Mouse (Mus musculus): ENCODE data around the gene Fam208a.

The Fam208a gene

DNA sequence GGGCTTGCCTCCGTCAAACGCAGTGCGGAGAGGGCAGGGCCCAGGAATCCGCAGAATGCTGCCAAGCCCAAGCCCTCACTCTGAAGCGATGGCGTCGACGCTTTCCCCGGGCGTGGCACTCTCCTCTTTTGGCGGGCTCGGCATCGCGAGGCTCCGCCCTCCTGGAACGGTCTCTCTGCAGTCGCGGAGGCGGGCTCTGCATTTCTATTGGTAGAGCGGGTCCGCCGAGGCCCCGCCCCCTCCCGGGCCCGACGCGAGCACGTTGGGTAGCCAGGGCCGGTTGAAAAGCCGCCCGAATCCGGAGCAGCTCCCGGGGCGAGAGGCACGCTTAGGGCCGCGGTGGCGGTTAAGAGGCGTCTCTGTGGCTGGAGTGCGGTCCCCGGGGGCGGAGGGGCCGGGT is at the start of gene Fam208a:
Gene Fam208a (plus strand): TSS at position 262 of the 400 bp plus-strand sequence.
- peak; percentile 90 for DNase-seq (ENCODE audit: low spot score in 2 of 2)

GRCm38 (mm10) chr14:27379404-27379803 is 49.2 kb upstream of the Fam208a start:
- no peak for DNase-seq (ENCODE audit: low spot score in 2 of 2)

DNA sequence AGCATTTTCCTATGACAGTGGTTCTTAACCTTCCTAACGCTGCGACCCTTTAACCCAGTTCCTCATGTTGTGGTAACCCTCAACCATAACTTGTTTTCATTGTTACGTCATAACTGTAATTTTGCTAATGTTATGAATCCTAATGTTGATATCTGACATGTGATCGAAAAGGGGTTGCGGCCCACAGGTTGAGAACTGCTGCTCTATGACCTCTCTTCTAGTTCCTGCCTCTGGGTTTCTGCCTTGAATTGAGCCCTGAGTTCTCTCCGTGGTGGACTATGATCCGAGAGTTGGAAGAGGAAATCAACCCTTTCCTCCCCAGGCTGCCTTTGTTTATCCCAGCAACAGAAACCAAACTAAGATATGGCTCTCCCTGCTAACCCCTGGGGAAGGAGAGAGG is 47.2 kb upstream of the Fam208a start:
- DNase-seq (ENCODE audit: low spot score in 2 of 2): no peak

GRCm38 (mm10) chr14:27383321-27383830 is 45.3 kb upstream of the Fam208a start:
- no peak for DNase-seq (ENCODE audit: low spot score in 2 of 2)

DNA sequence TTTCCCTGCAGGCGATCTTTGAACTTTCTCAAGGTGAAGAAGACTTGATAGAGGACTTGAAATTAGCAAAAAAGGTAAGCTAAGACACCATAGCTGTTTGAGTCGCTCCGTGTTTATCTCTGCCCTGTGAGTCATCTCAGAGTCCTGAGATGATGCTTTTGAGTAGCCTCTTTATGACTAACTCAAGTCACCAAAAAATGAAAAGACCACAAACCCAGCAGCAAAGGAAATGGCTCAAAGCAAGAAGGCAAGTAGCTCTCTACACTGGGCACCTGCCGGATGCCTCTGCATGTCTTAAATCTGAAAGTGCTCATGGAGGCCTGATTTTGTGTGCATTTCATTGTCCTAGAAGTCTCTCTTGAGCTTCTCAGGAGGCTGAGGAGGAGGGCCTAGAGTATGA is 44.5 kb upstream of the Fam208a start:
- no peak for DNase-seq (ENCODE audit: low spot score in 2 of 2)

GRCm38 (mm10) chr14:27388616-27389015 is 40.0 kb upstream of the Fam208a start:
- no peak for DNase-seq (ENCODE audit: low spot score in 2 of 2)

DNA sequence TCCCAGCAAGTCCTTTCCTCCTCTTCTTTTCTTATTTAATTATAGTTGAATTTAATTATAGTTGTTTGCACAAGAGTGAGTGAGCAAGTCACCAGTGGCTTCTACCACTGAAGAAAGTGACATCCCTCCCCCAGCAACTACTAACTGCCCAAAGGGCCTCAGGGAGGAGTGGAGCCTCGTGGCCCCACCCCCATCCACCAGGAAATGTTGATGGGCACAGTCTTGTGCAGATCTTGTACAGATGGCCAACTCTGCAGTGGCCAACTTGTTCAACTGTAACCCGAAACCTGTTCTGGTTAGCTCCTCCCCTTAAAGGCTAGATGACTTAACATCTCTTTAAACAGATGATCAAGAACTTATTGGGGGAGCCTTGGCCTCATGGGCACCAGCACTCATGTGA is 38.9 kb upstream of the Fam208a start:
- no peak for DNase-seq (ENCODE audit: low spot score in 2 of 2)

DNA sequence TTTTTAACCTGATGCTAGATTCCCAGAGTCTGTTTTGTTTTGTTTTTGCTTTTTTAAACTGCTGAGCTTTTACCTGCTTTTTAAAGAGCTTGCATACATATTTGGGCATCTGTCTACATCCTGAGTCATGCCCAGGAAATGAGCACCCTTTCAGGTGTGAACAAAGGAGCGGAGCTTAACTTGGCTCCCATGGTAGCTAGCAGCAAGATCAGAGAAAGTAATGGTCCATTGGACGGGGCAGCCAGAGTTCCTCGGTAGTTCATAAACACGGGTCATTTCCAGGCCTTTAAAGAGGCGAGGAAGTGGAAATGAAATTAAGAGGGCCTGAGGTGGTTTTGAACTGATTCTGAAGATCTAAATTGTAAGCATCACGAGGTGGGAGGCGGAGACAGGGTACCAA is 38.0 kb upstream of the Fam208a start:
- no peak for DNase-seq (ENCODE audit: low spot score in 2 of 2)

- no peak for DNase-seq (ENCODE audit: low spot score in 2 of 2)
Observed at GRCm38 (mm10) chr14:27391776-27392308, 36.8 kb upstream of the Fam208a start.

DNA sequence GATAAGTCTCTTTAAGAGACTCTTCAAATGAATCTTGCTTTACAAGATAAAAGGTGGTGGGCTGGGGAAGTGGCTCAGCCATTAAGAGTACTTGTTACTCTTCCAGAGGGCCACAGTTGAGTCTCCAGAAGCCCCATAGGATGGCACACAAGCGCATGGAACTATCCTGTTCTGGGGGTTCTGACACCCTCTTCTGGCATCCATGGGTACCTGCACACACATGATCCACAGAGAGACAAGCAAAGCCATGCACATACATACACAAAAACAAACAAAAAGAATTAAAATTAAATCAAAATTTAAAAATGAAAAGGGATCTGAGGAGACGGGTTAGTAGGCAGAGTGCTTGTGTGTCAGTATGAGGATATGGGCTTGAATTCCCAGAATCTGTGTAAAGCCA is 36.0 kb upstream of the Fam208a start:
- DNase-seq (ENCODE audit: low spot score in 2 of 2): no peak

- no peak for DNase-seq (ENCODE audit: low spot score in 2 of 2)
Observed at GRCm38 (mm10) chr14:27393806-27394205, 34.8 kb upstream of the Fam208a start.

GRCm38 (mm10) chr14:27396424-27396823 is 32.2 kb upstream of the Fam208a start:
- DNase-seq (ENCODE audit: low spot score in 2 of 2): no peak

GRCm38 (mm10) chr14:27397526-27397925 is 31.1 kb upstream of the Fam208a start:
- no peak for DNase-seq (ENCODE audit: low spot score in 2 of 2)

DNA sequence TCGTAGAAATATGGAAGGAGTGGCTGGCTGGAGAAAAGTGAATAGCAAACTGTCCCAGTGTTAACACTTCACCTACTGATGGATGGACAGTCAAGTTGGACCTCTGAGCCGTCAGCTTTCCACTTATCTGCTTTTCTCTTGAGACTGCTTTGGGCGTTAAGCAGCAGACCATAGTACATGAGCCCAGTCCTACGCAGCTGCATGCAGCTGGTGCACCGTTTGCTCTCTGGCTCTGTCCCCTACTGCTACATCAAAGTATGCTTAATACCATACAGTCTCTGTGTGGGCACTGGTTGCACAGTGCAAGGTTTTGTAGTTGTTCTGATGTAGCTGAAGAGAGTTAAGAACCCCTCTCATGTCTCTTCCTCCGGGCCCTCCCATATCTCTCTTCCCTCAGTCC is 28.1 kb upstream of the Fam208a start:
- DNase-seq (ENCODE audit: low spot score in 2 of 2): no peak

- DNase-seq (ENCODE audit: low spot score in 2 of 2): no peak
Observed at GRCm38 (mm10) chr14:27401717-27402278, 26.8 kb upstream of the Fam208a start.

GRCm38 (mm10) chr14:27402332-27403250 is 26.0 kb upstream of the Fam208a start:
- no peak for DNase-seq (ENCODE audit: low spot score in 2 of 2)

GRCm38 (mm10) chr14:27405452-27405851 is 23.2 kb upstream of the Fam208a start:
- no peak for DNase-seq (ENCODE audit: low spot score in 2 of 2)

- no peak for DNase-seq (ENCODE audit: low spot score in 2 of 2)
Observed at GRCm38 (mm10) chr14:27405947-27406346, 22.7 kb upstream of the Fam208a start.

DNA sequence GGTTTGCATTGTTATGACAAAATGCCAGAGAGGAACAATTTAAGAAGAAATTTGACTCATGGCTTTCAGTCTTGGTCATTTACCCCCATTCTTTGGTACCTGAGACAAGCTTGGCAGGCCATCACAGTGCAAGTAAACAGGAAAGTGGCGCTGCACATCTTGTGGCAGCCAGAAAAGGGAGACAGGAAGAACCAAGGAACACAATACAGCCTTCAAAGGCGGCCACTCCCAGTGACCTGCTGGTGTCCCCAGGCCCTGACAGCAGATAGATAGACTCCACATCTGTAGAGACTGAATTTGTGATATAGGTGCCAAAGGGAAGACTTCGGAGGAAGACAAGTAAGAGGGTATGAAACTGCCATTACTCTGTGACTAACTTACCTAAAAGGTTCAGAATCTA is 20.4 kb upstream of the Fam208a start:
- no peak for DNase-seq (ENCODE audit: low spot score in 2 of 2)

DNA sequence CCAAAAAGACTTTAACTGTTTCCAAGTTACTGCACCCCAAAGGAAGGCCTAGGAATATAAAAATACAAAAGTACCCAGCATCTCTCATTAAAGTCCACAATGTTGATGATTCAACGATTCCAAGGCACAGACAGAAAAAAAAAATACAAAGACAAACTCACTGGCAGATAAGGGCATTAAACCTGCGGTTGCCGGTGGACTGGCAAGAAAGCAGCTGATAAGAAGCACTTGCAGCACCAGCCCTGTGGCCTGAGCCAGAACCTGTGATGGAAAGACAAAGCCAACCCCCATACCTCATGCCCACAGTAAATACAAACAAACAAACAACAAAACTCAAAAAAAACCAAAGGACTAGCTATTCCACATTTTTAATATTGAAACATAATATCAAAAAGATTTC is 19.0 kb upstream of the Fam208a start:
- no peak for DNase-seq (ENCODE audit: low spot score in 2 of 2)

GRCm38 (mm10) chr14:27411492-27411891 is 17.1 kb upstream of the Fam208a start:
- DNase-seq (ENCODE audit: low spot score in 2 of 2): no peak

GRCm38 (mm10) chr14:27412699-27413098 is 15.9 kb upstream of the Fam208a start:
- no peak for DNase-seq (ENCODE audit: low spot score in 2 of 2)

GRCm38 (mm10) chr14:27413961-27414360 is 14.7 kb upstream of the Fam208a start:
- no peak for DNase-seq (ENCODE audit: low spot score in 2 of 2)

Measured in right cerebral cortex, postnatal 36 days (tissue).